Mouse (Mus musculus) stomach, postnatal 0 days (tissue): ENCODE measurements at regions not wholly inside any gene's neighbourhood (a gene's known extent, or its start where the extent isn't known, plus 50 kb on each side); places are given as distances from the start of the nearest gene placed in this dataset.

Experiments
- ATAC-seq: fragments of 200-750 bp; cut with Nextera tagmentation; 2 replicates; pipeline ENCODE4 v1.8.0; 2017; ENCODE audit not compliant: low FRiP score, low TSS enrichment
- DNase-seq: peaks from one replicate; pipeline ENCODE4 v3.0.0-alpha.2; 2016; ENCODE audit warnings: low spot score
- H3K27ac ChIP-seq: fragments of 300-500 bp; sonication (generic); replicated peaks from 2 replicates; pipeline ENCODE4 v1.5.1; 2014; ENCODE audit warnings: mild to moderate bottlenecking, control low read depth
- H3K27me3 ChIP-seq: fragments of 300-500 bp; sonication (generic); 2 replicates; pipeline ENCODE4 v1.6.1; 2014; ENCODE audit warnings: low read length; ENCODE audit not compliant: control insufficient read depth, insufficient read depth
- H3K36me3 ChIP-seq: fragments of 300-500 bp; sonication (generic); 2 replicates; pipeline ENCODE4 v1.6.1; 2014; ENCODE audit warnings: low read length, mixed read lengths; ENCODE audit not compliant: control insufficient read depth, insufficient read depth
- H3K4me1 ChIP-seq: fragments of 300-500 bp; sonication (generic); replicated peaks from 2 replicates; pipeline ENCODE4 v1.6.1; 2014; ENCODE audit warnings: antibody characterized with exemption; ENCODE audit not compliant: control insufficient read depth, insufficient read depth
- H3K4me2 ChIP-seq: fragments of 300-500 bp; sonication (generic); replicated peaks from 2 replicates; pipeline ENCODE4 v1.6.1; 2014; ENCODE audit warnings: low read depth, mild to moderate bottlenecking, control low read depth, moderate library complexity
- H3K4me3 ChIP-seq: fragments of 300-500 bp; sonication (generic); 2 replicates; pipeline ENCODE4 v1.5.1; 2014; ENCODE audit warnings: low read depth, low read length, control low read depth
- H3K9ac ChIP-seq: fragments of 300-500 bp; sonication (generic); 2 replicates; pipeline ENCODE4 v1.6.1; 2014; ENCODE audit warnings: mild to moderate bottlenecking, low read length, control low read depth, mixed read lengths
- H3K9me3 ChIP-seq: fragments of 300-500 bp; sonication (generic); 2 replicates; pipeline ENCODE4 v1.6.1; 2016; ENCODE audit warnings: low read length; ENCODE audit not compliant: control insufficient read depth
- CTCF ChIP-seq: IDR thresholded peaks from 2 replicates; pipeline ENCODE4 v1.5.1; 2016; ENCODE audit warnings: antibody characterized with exemption, low read depth, mild to moderate bottlenecking, moderate library complexity
- EP300 ChIP-seq: optimal IDR thresholded peaks from 2 replicates; pipeline ENCODE3; 2016; ENCODE audit warnings: antibody characterized with exemption
- whole genome bisulfite sequencing: fragments of 180-500 bp; shearing (Covaris S2); extraction: QIAGEN DNeasy Blood & Tissue Kit; methylation state at CpG from one replicate; pipeline ENCODE4 v1.1.7; 2014; 5-methylcytosine and 5-hydroxymethylcytosine counted together

DNA sequence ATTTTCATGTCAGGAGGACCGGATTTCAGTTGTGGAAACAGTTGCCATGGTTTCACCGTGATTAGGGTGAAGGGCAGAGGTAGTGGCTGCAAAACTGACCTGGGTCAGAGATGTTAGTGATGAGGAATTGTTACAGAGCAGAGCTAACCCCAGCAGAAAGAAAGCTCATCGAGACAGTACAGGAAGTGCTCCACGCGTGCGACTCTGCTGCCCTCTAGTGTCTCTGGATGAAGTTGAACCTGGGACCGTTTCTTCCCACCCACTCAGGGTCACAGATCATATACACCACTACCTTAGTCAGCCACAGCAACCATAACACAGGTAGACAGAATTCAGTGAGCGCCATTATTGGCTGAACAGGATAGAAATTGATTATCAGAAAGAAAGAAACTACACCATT is 373.8 kb upstream of the Trpc7 start:
- Histone ChIP-seq H3K9me3 (no peaks in the 10 kb centered on the region), H3K4me2 (no peak overlapping the region), H3K4me3 (no peak overlapping the region), H3K27ac (no peak overlapping the region), H3K4me1 (no peaks in the 10 kb centered on the region), H3K36me3 (no peaks in the 10 kb centered on the region), H3K9ac (no peak overlapping the region), H3K27me3 (no peaks in the 10 kb centered on the region)
- DNase-seq (peak; percentile 63), ATAC-seq (peak; percentile 70)
- TF ChIP-seq EP300 (no peak), CTCF (peak; percentile 92)
- WGBS, result 5% methylated on average over 8 of the region's 8 CpGs

DNA sequence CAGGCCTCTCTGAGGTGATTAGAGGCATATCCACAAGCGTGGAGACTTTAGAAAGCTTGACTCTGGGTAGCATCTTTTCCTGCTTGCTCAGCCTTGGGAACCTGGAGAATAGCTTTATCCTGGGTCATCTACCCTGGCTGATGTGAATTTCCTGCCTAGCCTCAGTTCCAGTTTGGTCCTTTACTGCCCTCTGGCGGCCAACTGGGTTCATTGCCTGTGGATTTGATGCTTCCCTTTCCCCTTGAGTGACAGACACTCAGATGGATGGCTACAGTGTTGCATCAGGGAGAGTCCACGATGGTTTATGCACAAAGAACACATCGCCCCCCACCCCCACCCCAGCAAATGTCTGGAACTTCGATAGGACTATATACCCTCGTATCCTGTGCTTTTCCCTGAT is 364.1 kb upstream of the Trpc7 start:
- no peak overlapping the region for H3K9ac ChIP-seq
- H3K27me3 ChIP-seq, result no peaks in the 10 kb centered on the region
- no peak overlapping the region for H3K4me3 ChIP-seq
- WGBS, result 7% methylated on average over 6 of the region's 6 CpGs
- ATAC-seq (peak; percentile 49; the same call in 1 of the 2 replicates), DNase-seq (peak; percentile 78)
- TF ChIP-seq EP300 (no peak), CTCF (peak; percentile 98)
- no peak overlapping the region for H3K27ac ChIP-seq
- H3K36me3 ChIP-seq, result no peaks in the 10 kb centered on the region
- no peaks in the 10 kb centered on the region for H3K4me1 ChIP-seq
- H3K4me2 ChIP-seq, result no peak overlapping the region
- no peaks in the 10 kb centered on the region for H3K9me3 ChIP-seq

DNA sequence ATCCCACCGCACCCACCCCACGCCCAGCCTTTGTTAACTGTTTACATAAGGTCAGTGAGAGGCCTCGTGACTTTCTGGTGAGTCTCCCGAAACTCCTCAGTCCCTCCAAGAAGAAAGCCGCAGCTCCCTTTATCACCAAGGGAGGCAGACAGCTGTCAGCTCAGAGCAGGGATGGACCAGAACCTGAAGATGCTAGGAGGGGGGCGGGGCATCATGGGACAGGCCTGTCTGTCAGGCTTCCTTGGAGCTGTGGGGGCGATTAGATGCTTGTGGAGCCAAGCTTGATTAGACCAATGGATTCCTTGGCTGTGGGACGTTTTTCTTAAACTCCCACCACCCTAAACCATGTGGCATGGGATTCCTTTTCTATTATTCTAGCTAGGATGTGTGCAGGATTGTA is 363.7 kb upstream of the Trpc7 start:
- no peak overlapping the region for H3K9ac ChIP-seq
- H3K4me2 ChIP-seq, result no peak overlapping the region
- no peak for ATAC-seq
- TF ChIP-seq CTCF (no peak), EP300 (no peak)
- H3K4me3 ChIP-seq, result no peak overlapping the region
- H3K27ac ChIP-seq, result no peak overlapping the region
- WGBS, result 55% methylated on average over 8 of the region's 8 CpGs
- no peaks in the 10 kb centered on the region for H3K36me3 ChIP-seq
- H3K4me1 ChIP-seq, result no peaks in the 10 kb centered on the region
- H3K27me3 ChIP-seq, result no peaks in the 10 kb centered on the region
- H3K9me3 ChIP-seq, result no peaks in the 10 kb centered on the region
- DNase-seq, result no peak

DNA sequence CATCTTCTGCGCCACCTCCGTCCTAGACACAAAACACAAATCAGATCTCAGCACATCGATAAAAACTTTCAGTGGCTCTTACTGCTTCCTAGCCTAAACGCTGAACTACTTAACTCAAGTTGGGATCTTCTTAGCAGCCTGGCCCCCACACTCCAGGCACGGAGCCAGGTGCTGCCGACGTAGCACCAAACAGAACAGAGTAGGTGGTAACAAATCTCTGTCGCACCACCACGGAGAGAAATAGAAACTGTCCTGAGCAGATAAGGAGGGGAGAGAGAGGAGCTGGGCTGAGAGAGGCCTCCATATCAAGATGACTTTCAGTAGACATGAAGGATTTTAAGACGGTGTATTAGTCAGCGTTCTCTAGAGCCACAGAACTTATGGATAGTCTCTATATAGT is 360.1 kb upstream of the Trpc7 start:
- ATAC-seq, result no peak
- WGBS, result 71% methylated on average over 11 of the region's 11 CpGs
- H3K27me3 ChIP-seq, result no peaks in the 10 kb centered on the region
- no peaks in the 10 kb centered on the region for H3K4me1 ChIP-seq
- no peak for TF ChIP-seq EP300
- TF ChIP-seq CTCF, result no peak
- H3K36me3 ChIP-seq, result no peaks in the 10 kb centered on the region
- no peak for DNase-seq
- no peaks in the 10 kb centered on the region for H3K9me3 ChIP-seq
- no peak overlapping the region for H3K4me2 ChIP-seq
- no peak overlapping the region for H3K4me3 ChIP-seq
- H3K9ac ChIP-seq, result no peak overlapping the region
- H3K27ac ChIP-seq, result no peak overlapping the region

DNA sequence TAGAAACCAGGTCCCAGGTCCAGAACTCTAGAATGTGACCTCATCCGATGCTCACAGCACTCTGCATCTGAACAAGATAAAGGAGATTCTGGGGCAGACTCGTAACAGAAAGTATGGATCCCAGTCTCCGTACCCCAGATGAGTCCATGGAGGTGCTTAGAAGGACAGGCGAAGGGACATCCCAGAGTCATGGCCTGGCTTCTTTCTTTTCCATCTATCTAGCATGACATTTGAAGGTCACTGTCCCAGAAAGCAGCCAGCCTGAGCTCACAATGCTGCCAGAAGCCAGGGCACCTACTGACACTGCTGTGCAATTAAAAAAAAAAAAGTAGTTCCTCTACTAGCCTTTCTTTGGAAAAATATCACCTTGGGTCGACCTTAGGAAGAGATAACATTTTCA is 354.1 kb upstream of the Trpc7 start:
- WGBS, result 83% methylated on average over 5 of the region's 5 CpGs
- Histone ChIP-seq H3K4me2 (no peak overlapping the region), H3K27me3 (no peaks in the 10 kb centered on the region), H3K4me1 (no peaks in the 10 kb centered on the region), H3K9me3 (no peaks in the 10 kb centered on the region), H3K36me3 (no peaks in the 10 kb centered on the region), H3K9ac (no peak overlapping the region), H3K4me3 (no peak overlapping the region), H3K27ac (no peak overlapping the region)
- TF ChIP-seq EP300 (no peak), CTCF (no peak)
- ATAC-seq (no peak), DNase-seq (no peak)

DNA sequence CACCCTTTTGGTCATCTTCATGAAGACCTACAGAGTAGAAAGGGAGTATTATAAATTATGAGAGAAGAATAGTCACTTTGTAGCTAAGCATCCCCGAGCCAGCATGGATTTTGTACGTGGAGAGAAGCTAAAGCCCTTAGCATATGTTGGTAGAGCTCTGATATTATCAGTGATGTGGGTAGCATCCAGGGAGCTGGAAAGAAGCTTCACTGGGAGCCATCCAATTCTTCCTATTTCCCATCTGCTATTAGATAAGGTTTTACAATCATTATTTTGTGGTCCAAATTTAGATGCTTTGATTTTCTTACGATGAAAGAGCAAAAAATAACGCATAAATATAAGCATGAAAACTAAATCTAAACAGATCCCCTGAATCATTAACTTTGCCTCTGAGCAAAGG is 353.6 kb upstream of the Trpc7 start:
- no peaks in the 10 kb centered on the region for H3K9me3 ChIP-seq
- H3K4me3 ChIP-seq, result no peak overlapping the region
- H3K27ac ChIP-seq, result no peak overlapping the region
- no peak overlapping the region for H3K9ac ChIP-seq
- no peak overlapping the region for H3K4me2 ChIP-seq
- H3K27me3 ChIP-seq, result no peaks in the 10 kb centered on the region
- H3K36me3 ChIP-seq, result no peaks in the 10 kb centered on the region
- H3K4me1 ChIP-seq, result no peaks in the 10 kb centered on the region
- TF ChIP-seq CTCF, result no peak
- no peak for TF ChIP-seq EP300
- ATAC-seq (no peak), DNase-seq (no peak)
- WGBS, result 81% methylated on average over 4 of the region's 4 CpGs
